Mouse (Mus musculus) gastrocnemius, adult 18-20 months (tissue): ENCODE measurements around the gene Gm10130. TPM values are rescaled to one million over a fixed set of nuclear protein-coding genes. Genes with fewer than 3 reads are reported as not detected.
"Not testable (repeated sequence)": the region's sequence is repeated elsewhere in the genome, so short reads cannot be mapped to it uniquely, and the experiment has no call there.

ENCODE experiments used
- DNase-seq: peaks from one replicate; pipeline ENCODE4 v3.0.0; 2021; ENCODE audit warnings: low spot score
- long read RNA-seq, 2 experiments: library from polyadenylated mRNA; stranded (forward); transcript quantifications; one replicate each; pipeline ENCODE4 v2.0.0; 2021
- total RNA-seq, 2 experiments: library from RNA; stranded (reverse); gene quantifications; 2 replicates each; pipeline ENCODE4 v1.2.3; 2021

Gene Gm10130
- 1 to 10 TPM in 1 of 2 experiments, not detected in 1; 2.1 TPM for total RNA-seq
- long read RNA-seq, experiment 1, partial matches to known transcripts: 0 of 1 reads
- long read RNA-seq, experiment 1, other reads (novel, unspliced or antisense): 1 of 1 reads
- long read RNA-seq, experiment 2, partial matches to known transcripts: 0 of 3 reads
- long read RNA-seq, experiment 2, other reads (novel, unspliced or antisense): 3 of 3 reads

- no peak for DNase-seq
Observed at GRCm38 (mm10) chr2:150323402-150323801, at the start of gene Gm10130. TSS of gene Gm10130 (plus strand) at chr2:150323702.

GRCm38 (mm10) chr2:150293669-150294068 is 29.8 kb upstream of the Gm10130 start:
- no peak for DNase-seq

- no peak for DNase-seq
Observed at GRCm38 (mm10) chr2:150299096-150299495, 24.4 kb upstream of the Gm10130 start.

- no peak for DNase-seq
Observed at GRCm38 (mm10) chr2:150307183-150307773, 16.2 kb upstream of the Gm10130 start.

GRCm38 (mm10) chr2:150310952-150311884 is 12.3 kb upstream of the Gm10130 start:
- DNase-seq: peak; percentile 94

DNA sequence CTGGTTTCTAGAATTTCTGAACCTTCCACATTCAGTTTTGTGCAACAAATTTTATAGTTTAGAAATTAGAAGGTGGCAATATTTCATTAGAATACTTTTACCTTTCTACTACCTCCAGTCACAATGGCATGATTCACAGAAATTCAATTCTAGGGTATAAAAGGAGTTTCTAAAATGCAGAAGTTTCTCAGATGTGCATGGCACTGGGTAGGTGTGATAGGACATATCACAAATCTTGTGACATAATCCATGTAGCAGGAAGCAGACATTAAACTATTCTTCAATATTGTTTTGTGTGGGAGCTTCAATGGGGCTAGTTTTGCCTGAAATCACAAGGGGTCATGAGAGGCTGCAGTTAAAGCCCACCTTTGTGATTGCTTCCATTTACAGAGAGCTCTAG is 7.4 kb upstream of the Gm10130 start:
- DNase-seq: no peak

GRCm38 (mm10) chr2:150318973-150319372 is 4.5 kb upstream of the Gm10130 start:
- DNase-seq: no peak

DNA sequence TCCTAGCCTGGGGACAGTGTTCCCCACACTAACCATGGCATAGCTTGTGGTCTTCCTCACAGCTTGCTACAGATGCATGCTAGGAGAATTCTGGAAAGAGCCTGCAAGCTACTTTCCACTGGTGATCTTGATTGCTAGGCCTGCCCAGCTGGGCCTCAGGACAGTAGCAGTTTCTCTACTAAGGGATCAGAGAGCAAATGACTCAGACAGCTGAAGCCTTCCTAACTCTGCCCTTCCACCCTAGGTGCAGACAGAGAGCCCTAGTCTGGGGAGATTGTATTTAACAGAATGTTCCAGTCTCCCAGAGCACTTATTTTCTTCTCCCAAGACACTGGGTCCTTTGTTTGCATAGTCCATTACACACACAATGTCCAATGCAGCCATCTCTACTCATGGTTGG is 33.6 kb downstream of the Gm10130 start:
- DNase-seq: not testable (repeated sequence)

GRCm38 (mm10) chr2:150362113-150362877 is 38.8 kb downstream of the Gm10130 start, which contains the start of gene 3300002I08Rik:
TSS of gene 3300002I08Rik (minus strand) at chr2:150362765.
- peak; percentile 92 for DNase-seq

GRCm38 (mm10) chr2:150362878-150363229 is 39.4 kb downstream of the Gm10130 start:
- DNase-seq: no peak

GRCm38 (mm10) chr2:150385553-150386106 is 62.1 kb downstream of the Gm10130 start:
- DNase-seq: not testable (repeated sequence)

DNA sequence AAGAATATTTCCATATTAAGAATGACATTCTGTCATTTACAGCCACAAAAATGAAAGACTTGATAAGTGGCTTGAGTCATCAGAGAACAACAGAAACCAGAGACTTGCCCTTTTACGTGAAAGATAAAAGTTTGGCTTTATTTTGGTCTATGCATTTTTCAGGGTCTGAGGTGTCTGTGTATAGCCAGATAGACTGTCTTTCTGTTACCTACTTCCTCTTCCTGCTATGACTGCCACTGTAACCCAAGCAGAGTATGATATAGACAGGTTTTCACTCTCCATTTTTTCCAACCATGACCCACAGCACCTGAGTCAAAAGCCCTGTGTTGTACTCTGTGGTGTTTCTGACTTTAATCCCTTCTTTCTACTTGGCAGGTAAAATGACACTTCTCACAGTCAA is 66.7 kb downstream of the Gm10130 start:
- DNase-seq: no peak

GRCm38 (mm10) chr2:150412146-150412545 is 88.6 kb downstream of the Gm10130 start:
- not testable (repeated sequence) for DNase-seq

Other genes starting within 250 kb of the Gm10130 start
- gene Zfp120, start 187.0 kb upstream of the Gm10130 start, total RNA-seq: 1 to 10 TPM; 5.9 to 6.6 TPM
- gene Gm10770, start 144.0 kb upstream of the Gm10130 start, total RNA-seq: not detected
- not detected for gene Gm14139, start 141.9 kb upstream of the Gm10130 start, total RNA-seq
- 1 to 10 TPM; 1.5 to 2.1 TPM for gene Zfp937, start 105.6 kb upstream of the Gm10130 start, total RNA-seq
- 1 to 10 TPM; 1.9 to 2.4 TPM for gene Gm21994, start 68.1 kb upstream of the Gm10130 start, total RNA-seq
- not detected for gene Gm14124, start 66.2 kb upstream of the Gm10130 start, total RNA-seq
- under 1 TPM; 0.55 to 0.95 TPM for gene 3300002I08Rik, start 39.1 kb downstream of the Gm10130 start, total RNA-seq
- 1 to 10 TPM; 1.6 to 2.1 TPM for gene Zfp442, start 127.8 kb downstream of the Gm10130 start, total RNA-seq
- not detected for gene Zfp345, start 161.4 kb downstream of the Gm10130 start, total RNA-seq
- gene Cst7, start 246.7 kb downstream of the Gm10130 start, total RNA-seq: not detected